Mouse (Mus musculus) heart, postnatal 36 days (tissue): ENCODE measurements around the gene Clspn. TPM values are rescaled to one million over a fixed set of nuclear protein-coding genes. Genes with fewer than 3 reads are reported as not detected.

ENCODE experiments used
- DNase-seq, 2 experiments: peaks; one replicate each; pipeline ENCODE4 v3.0.0; 2021 to 2022
- intact Hi-C: fragments of 180-260 bp; cut with DNase I; formaldehyde crosslinking; loops from one replicate; pipeline ENCODE4 v1.15.1; 2025
- microRNA-seq, 2 experiments: library from miRNA; unstranded; fragments of <30 nt; microRNA quantifications; one replicate each; pipeline ENCODE4 v1.2.0; 2021; ENCODE audit warnings: borderline number of aligned reads in 2 of 2
- total RNA-seq, 2 experiments: library from RNA; stranded (reverse); gene quantifications; 2 replicates each; pipeline ENCODE4 v1.2.3; 2021

The Clspn gene
- total RNA-seq, 2 experiments from 2014 or later = 0.53 to 0.84 TPM

GRCm38 (mm10) chr4:126627021-126627681 lies 70.4 kb downstream of the Clspn start:
- peak; percentile 17 to 19 for DNase-seq
- intact Hi-C loops = no loop called here

- intact Hi-C loops = loop anchor here (2.0 kb wide), 1 partner anchor 109 kb away; no protein-coding TSS in a partner anchor
These were observed 75.2 kb downstream of the Clspn start for GRCm38 (mm10) chr4:126631922-126632321.

GRCm38 (mm10) chr4:126632668-126633067 lies 75.9 kb downstream of the Clspn start:
- DNase-seq = no peak
- intact Hi-C loops = loop anchor here (2.0 kb wide), 1 partner anchor 108 kb away; no protein-coding TSS in a partner anchor

More at GRCm38 (mm10) chr4:126631922-126632321, 75.2 kb downstream of the Clspn start:
- DNase-seq = no peak

GRCm38 (mm10) chr4:126636330-126636729 lies 79.6 kb downstream of the Clspn start:
- DNase-seq = no peak
- intact Hi-C loops = no loop called here

- intact Hi-C loops = no loop called here
- no peak for DNase-seq
These were observed 80.7 kb downstream of the Clspn start for GRCm38 (mm10) chr4:126637446-126637845.

GRCm38 (mm10) chr4:126639339-126639738 lies 82.6 kb downstream of the Clspn start:
- intact Hi-C loops = no loop called here

GRCm38 (mm10) chr4:126641901-126642300 lies 85.2 kb downstream of the Clspn start:
- intact Hi-C loops = no loop called here
- no peak for DNase-seq

More at GRCm38 (mm10) chr4:126639339-126639738, 82.6 kb downstream of the Clspn start:
- DNase-seq = no peak

Small RNAs within 50 kb of the gene (microRNA-seq; reads per million reads assigned to microRNA genes)
- gene Mir7119 = 0 reads per million in 2 experiments

Other genes with a start within 250 kb of the Clspn start
- 10 to 100 TPM; 12.2 TPM for gene Adprhl2, start 235.2 kb upstream of the Clspn start, total RNA-seq
- under 1 TPM; 0.44 to 0.84 TPM for gene Tekt2, start 231.2 kb upstream of the Clspn start, total RNA-seq
- 10 to 100 TPM in 1 of 2 experiments, 1 to 10 TPM in 1; 9.0 to 11.7 TPM for gene Ago3, start 127.4 kb upstream of the Clspn start, total RNA-seq
- gene Ago1, start 88.4 kb upstream of the Clspn start, total RNA-seq = 10 to 100 TPM; 11.2 to 13.5 TPM
- 1 to 10 TPM; 9.2 to 9.7 TPM for gene Ago4, start 23.5 kb upstream of the Clspn start, total RNA-seq
- 10 to 100 TPM; 10.7 to 10.8 TPM for gene 5730409E04Rik, start 52.9 kb downstream of the Clspn start, total RNA-seq
- 100 to 1,000 TPM; 116 to 125 TPM for gene Psmb2, start 120.7 kb downstream of the Clspn start, total RNA-seq
- gene Tfap2e, start 179.3 kb downstream of the Clspn start, total RNA-seq = not detected
- 10 to 100 TPM; 13.0 to 16.0 TPM for gene Ncdn, start 196.5 kb downstream of the Clspn start, total RNA-seq
- 10 to 100 TPM; 29.4 to 33.5 TPM for gene AU040320, start 196.6 kb downstream of the Clspn start, total RNA-seq